Mouse (Mus musculus): ENCODE measurements around the gene Gm5039.

GRCm38 (mm10) chr12:88361120-88361445, 37.3 kb upstream of the Gm5039 start:
- TF ChIP-seq CTCF (IDR thresholded peaks at IDR 0.05; ENCODE audit: low read depth) (no peak), EP300 (IDR thresholded peaks at IDR 0.05; ENCODE audit: low read depth) (no peak)
